Mouse (Mus musculus): ENCODE data around the gene Ttc32. TPM values are rescaled to one million over a fixed set of nuclear protein-coding genes. Genes with fewer than 3 reads are reported as not detected.

The Ttc32 gene
- total RNA-seq, 2 experiments from 2014 or later = 9.6 to 11.7 TPM

DNA sequence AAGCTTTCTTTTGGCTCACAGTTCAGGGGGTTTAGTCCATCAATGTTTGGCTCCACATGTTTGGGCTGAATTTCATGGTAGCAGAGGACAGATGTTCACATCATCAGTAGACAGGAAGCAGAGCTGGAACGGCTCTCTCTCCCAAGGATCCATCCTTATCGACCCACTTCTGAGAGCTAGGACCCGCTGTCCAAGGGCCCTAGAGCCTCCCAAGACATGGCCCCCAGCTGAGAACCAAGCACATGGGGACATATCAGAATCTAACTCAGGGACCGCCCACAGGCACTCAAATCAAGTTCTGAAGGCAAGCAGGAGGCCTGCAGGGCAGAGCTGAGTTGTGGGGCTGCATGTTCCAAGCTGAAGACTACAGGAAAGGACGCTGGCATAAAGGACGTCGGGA lies 14.9 kb downstream of the Ttc32 start:
- DNase-seq (ENCODE audit: low spot score in 2 of 2) = no peak

DNA sequence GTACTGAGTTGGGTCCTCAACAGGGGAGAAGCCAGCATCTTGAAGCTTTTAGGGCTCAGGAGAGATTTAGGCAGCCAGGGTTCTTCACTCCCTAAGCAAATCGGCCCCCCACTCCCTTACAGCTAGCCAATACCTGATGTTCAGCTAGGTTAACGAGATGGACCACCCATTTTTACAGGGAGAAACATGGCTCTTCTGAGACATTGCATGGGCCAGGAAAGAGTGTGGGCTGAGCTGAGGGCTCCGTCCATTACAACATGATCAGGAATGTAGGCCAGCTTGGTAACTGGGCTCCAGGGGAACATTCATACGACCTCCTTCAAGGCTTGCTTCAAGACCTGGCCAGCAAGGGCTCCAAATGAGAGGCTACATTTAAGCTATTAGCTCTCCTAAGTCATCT lies 16.9 kb downstream of the Ttc32 start:
- no peak for DNase-seq (ENCODE audit: low spot score in 2 of 2)

DNA sequence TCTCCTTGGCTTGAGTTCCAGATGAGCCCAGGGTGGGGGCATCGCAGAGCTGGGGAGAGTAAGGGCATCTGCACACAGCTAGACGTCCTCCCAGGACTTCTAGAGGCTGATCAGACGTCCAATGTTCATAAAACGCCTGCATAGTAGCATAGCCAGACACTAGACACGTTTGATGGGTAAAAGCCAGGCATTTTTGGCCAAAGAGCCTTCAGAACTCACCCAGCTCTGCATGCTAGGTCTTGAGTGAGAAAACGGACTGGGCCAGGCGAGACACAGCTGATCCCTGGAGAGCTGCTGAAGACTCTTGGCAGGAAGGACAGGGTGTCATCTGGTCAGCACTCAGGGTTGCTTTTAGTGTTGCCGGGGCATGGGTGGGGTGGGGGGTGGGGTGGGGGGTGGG lies 18.3 kb downstream of the Ttc32 start:
- DNase-seq (ENCODE audit: low spot score in 2 of 2) = no peak

- no peak for DNase-seq (ENCODE audit: low spot score in 2 of 2)
Observed at GRCm38 (mm10) chr12:9050824-9051223, 21.0 kb downstream of the Ttc32 start.

GRCm38 (mm10) chr12:9052075-9052829 lies 22.5 kb downstream of the Ttc32 start:
- DNase-seq (ENCODE audit: low spot score in 2 of 2) = peak; percentile 49 to 70

DNA sequence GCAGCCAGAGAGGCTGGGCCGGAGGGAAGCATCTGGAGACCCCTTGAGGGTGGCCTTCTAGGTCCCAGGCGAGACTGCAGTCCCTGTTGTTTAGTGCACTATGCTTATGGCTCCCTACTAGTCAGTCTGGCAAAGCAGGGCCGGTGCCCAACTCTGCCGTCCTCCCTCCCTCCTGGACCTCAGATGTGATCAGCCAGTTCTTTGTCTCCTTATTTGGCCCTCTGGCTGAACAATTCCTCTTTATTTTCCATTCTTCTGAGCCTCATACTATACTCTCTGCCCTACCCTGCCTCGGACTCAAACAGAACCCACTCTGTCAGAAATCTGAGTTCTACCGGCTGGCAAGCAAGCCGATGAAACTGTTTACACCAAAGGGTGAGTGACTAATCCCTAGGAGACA lies 23.5 kb downstream of the Ttc32 start:
- DNase-seq (ENCODE audit: low spot score in 2 of 2) = no peak

GRCm38 (mm10) chr12:9054012-9054411 lies 24.2 kb downstream of the Ttc32 start:
- DNase-seq (ENCODE audit: low spot score in 2 of 2) = no peak

DNA sequence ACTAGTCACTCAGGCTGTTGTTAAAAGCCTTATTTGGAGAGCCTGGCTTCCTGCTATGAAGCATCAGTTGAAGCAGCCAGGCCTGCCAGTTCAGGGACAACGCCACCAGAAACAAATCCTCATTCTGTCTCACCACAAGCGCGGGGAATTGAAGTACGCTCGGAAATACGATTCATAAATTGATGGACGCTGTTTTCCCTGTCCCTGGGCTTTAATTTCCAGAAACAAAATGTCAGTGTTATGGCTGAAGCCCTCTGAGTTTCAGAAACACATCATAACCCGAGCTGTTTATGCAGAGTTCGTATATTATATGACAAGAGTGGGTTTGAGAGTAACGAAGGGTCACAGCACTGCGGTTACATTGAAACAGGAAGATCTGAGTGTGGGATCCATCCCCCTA lies 25.5 kb downstream of the Ttc32 start:
- DNase-seq (ENCODE audit: low spot score in 2 of 2) = no peak

- DNase-seq (ENCODE audit: low spot score in 2 of 2) = no peak
Observed at GRCm38 (mm10) chr12:9059502-9059901, 29.7 kb downstream of the Ttc32 start.

DNA sequence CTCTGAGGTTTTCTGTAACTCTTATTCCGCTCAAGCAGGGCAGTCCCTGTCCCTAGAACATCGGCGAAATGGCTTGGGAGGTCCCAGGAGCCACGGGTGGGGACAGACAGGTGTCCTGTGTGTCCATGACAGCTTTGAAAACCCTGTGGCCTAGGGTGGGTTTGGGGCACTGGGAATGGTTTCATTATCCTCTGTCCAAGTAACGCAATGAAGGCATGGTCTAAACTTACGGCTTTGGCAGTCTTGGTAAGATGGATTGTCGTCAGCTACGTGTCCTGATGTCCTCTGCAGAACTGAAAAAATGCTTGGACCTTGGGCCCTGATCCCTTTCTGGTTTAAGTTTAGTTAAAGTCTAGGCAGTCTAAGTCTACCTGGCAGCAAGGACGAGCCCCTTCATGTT lies 30.2 kb downstream of the Ttc32 start:
- DNase-seq (ENCODE audit: low spot score in 2 of 2) = no peak

DNA sequence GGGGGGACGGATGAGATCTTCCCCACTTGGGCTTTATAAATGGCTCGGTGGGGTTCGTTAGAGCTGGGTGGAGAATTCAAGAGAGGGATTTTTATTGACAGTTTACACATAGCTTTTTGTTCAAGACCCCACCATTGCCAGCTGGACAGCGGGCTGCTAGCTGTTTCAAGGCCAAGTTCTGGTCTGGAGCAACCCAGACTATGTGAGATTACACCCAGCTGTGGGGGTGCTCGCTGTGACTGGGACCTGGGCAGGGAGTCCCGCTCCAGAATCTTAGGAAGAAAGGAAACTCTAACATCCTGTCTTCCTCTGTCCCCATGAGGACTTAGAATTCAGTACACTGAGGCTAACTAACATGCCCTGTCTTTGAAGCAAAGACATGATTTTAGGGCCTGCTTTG lies 33.8 kb downstream of the Ttc32 start:
- DNase-seq (ENCODE audit: low spot score in 2 of 2) = no peak

GRCm38 (mm10) chr12:9071058-9071457 lies 41.3 kb downstream of the Ttc32 start:
- no peak for DNase-seq (ENCODE audit: low spot score in 2 of 2)

- DNase-seq (ENCODE audit: low spot score in 2 of 2) = no peak
Observed at GRCm38 (mm10) chr12:9071493-9071892, 41.7 kb downstream of the Ttc32 start.

DNA sequence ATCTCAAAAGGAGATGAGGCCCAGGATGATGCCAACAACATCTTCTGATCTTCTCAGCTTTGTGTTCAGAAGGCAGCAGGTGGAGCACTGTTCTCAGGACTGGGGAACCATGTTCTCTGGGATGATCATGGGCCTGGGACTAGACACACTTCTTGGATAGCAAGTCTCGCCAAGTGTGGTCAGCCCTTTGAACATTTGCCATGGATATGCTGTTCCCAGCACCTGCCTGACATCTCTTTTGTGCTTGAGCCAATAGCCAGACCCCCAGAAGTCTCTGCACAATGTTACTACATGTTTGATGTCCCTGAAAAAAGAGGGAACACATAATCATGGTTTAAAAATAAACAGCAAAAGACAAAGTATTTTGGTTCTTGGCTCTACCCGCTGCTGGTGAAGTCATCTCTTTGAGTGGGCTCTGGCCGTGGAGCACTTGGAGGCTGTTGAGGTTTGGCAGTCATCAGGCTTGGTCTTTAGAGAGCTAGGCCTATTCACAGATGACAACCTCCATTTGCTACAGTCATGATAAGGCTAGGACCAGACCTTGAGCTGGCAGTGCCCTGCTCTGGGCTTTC lies 47.8 kb downstream of the Ttc32 start:
- DNase-seq (ENCODE audit: low spot score in 2 of 2) = no peak

- no peak for DNase-seq (ENCODE audit: low spot score in 2 of 2)
Observed at GRCm38 (mm10) chr12:9090226-9090625, 60.4 kb downstream of the Ttc32 start.

Other genes with a start within 250 kb of the Ttc32 start
- 100 to 1,000 TPM; 425 to 463 TPM for gene Laptm4a, start 108.3 kb upstream of the Ttc32 start, total RNA-seq (2021)
- gene Matn3, start 82.1 kb upstream of the Ttc32 start, total RNA-seq (2021) = under 1 TPM; 0.21 to 0.39 TPM
- 10 to 100 TPM; 14.6 to 17.2 TPM for gene Wdr35, start 56.1 kb upstream of the Ttc32 start, total RNA-seq (2021)

Measured in gastrocnemius, postnatal 4 days (tissue).